Mouse (Mus musculus) CH12.LX (cell line): ENCODE measurements around the gene Rpl10-ps3. TPM values are rescaled to one million over a fixed set of nuclear protein-coding genes. Genes with fewer than 3 reads are reported as not detected.

Experiments used
- DNase-seq: peaks from one replicate; pipeline ENCODE4 v3.0.0-alpha.2; 2013; ENCODE audit errors: extremely low read depth
- H3K27ac ChIP-seq: 2 replicates; pipeline ENCODE4 v1.5.1; 2012; ENCODE audit warnings: low read depth, mild to moderate bottlenecking, control low read depth, moderate library complexity; ENCODE audit not compliant: insufficient read depth
- H3K27me3 ChIP-seq: replicated peaks from 2 replicates; pipeline ENCODE3; 2012; ENCODE audit warnings: inconsistent platforms
- H3K36me3 ChIP-seq, 2 experiments: replicated peaks in 1 of 2; 2 replicates each; pipeline versions ENCODE3 to v1.6.1; 2012; ENCODE audit warnings: inconsistent platforms in 1 of 2, low read length in 1 of 2, mild to moderate bottlenecking in 1 of 2, mixed read lengths in 1 of 2, moderate library complexity in 1 of 2; ENCODE audit not compliant: control insufficient read depth in 1 of 2, insufficient read depth in 1 of 2
- H3K4me1 ChIP-seq, 2 experiments: 2 replicates each; pipeline ENCODE4 v1.6.1; 2012; ENCODE audit warnings: inconsistent platforms in 1 of 2, moderate library complexity in 1 of 2; ENCODE audit not compliant: insufficient read depth in 2 of 2, control insufficient read depth in 1 of 2
- H3K4me2 ChIP-seq: 2 replicates; pipeline ENCODE4 v1.6.1; 2012; ENCODE audit warnings: low read depth, mild to moderate bottlenecking, control low read depth; ENCODE audit not compliant: poor library complexity, insufficient read depth, severe bottlenecking
- H3K4me3 ChIP-seq, 3 experiments: fragments of 150-350 bp in 1 of 3; sonication (generic) in 1 of 3; replicated peaks in 1 of 3; 2 replicates each; pipeline versions ENCODE3 to v1.5.1; 2011 to 2012; ENCODE audit warnings: low read depth in 2 of 3, low read length in 2 of 3, mild to moderate bottlenecking in 2 of 3, moderate library complexity in 2 of 3, control low read depth in 1 of 3, improper control_type of control experiment in 1 of 3, inconsistent platforms in 1 of 3, mixed read lengths in 1 of 3; ENCODE audit not compliant: poor library complexity in 1 of 3
- H3K79me2 ChIP-seq: replicated peaks from 2 replicates; pipeline ENCODE4 v1.6.1; 2012; ENCODE audit warnings: mild to moderate bottlenecking, moderate library complexity; ENCODE audit not compliant: control insufficient read depth, poor library complexity, insufficient read depth, severe bottlenecking; ENCODE audit errors: extremely low read depth
- H3K9ac ChIP-seq: 2 replicates; pipeline ENCODE4 v1.6.1; 2012; ENCODE audit warnings: low read depth, mild to moderate bottlenecking, control low read depth, moderate library complexity; ENCODE audit not compliant: insufficient read depth
- H3K9me3 ChIP-seq: replicated peaks from 2 replicates; pipeline ENCODE3; 2012; ENCODE audit warnings: low read length, inconsistent platforms, mixed read lengths
- CTCF ChIP-seq, 2 experiments: IDR thresholded peaks in 1 of 2; conservative IDR thresholded peaks in 1 of 2; 2 replicates each; pipeline ENCODE4 v1.5.1; 2011 to 2012; ENCODE audit warnings: low read depth in 2 of 2, low read length in 2 of 2, improper control_type of control experiment in 1 of 2, inconsistent platforms in 1 of 2, mild to moderate bottlenecking in 1 of 2, moderate library complexity in 1 of 2
- ELF1 ChIP-seq: IDR thresholded peaks from 2 replicates; pipeline ENCODE4 v1.6.1; 2014; ENCODE audit warnings: low read depth, mild to moderate bottlenecking, inconsistent platforms, low read length, improper control_type of control experiment
- ETS1 ChIP-seq: conservative IDR thresholded peaks from 2 replicates; pipeline ENCODE4 v1.6.1; 2012; ENCODE audit warnings: low read depth, mild to moderate bottlenecking, inconsistent platforms, low read length, improper control_type of control experiment, moderate library complexity
- IRF4 ChIP-seq: IDR thresholded peaks from 2 replicates; pipeline ENCODE4 v1.6.1; 2014; ENCODE audit warnings: low read depth, mild to moderate bottlenecking, inconsistent platforms, low read length, improper control_type of control experiment
- JUN ChIP-seq: IDR thresholded peaks from 2 replicates; pipeline ENCODE4 v1.6.1; 2011; ENCODE audit warnings: low read depth, mild to moderate bottlenecking, low read length, improper control_type of control experiment, moderate library complexity; ENCODE audit not compliant: insufficient read depth
- MAX ChIP-seq: IDR thresholded peaks from 2 replicates; pipeline ENCODE4 v1.6.1; 2011; ENCODE audit warnings: low read length, improper control_type of control experiment
- MEF2A ChIP-seq: IDR thresholded peaks from 2 replicates; pipeline ENCODE4 v1.6.1; 2014; ENCODE audit warnings: low read depth, mild to moderate bottlenecking, inconsistent platforms, low read length, improper control_type of control experiment, borderline replicate concordance
- NRF1 ChIP-seq: IDR thresholded peaks from 2 replicates; pipeline ENCODE4 v1.6.1; 2014; ENCODE audit warnings: low read depth, mild to moderate bottlenecking, inconsistent platforms, low read length, improper control_type of control experiment, moderate library complexity
- PAX5 ChIP-seq: IDR thresholded peaks from 2 replicates; pipeline ENCODE4 v1.6.1; 2012; ENCODE audit warnings: low read length, inconsistent platforms, mixed read lengths
- POLR2A ChIP-seq: IDR thresholded peaks from 2 replicates; pipeline ENCODE4 v1.6.1; 2011; ENCODE audit warnings: low read depth, mild to moderate bottlenecking, improper control_type of control experiment, low read length
- RAD21 ChIP-seq: IDR thresholded peaks from 2 replicates; pipeline ENCODE4 v1.6.1; 2011; ENCODE audit warnings: low read depth, mild to moderate bottlenecking, low read length, improper control_type of control experiment, moderate library complexity
- RCOR1 ChIP-seq: conservative IDR thresholded peaks from 2 replicates; pipeline ENCODE4 v1.6.1; 2012; ENCODE audit warnings: low read depth, mild to moderate bottlenecking, inconsistent platforms, low read length, improper control_type of control experiment
- SIN3A ChIP-seq: IDR thresholded peaks from 2 replicates; pipeline ENCODE4 v1.6.1; 2012; ENCODE audit warnings: low read length, improper control_type of control experiment, inconsistent platforms
- TCF12 ChIP-seq: IDR thresholded peaks from 2 replicates; pipeline ENCODE4 v1.6.1; 2014; ENCODE audit warnings: low read depth, mild to moderate bottlenecking, inconsistent platforms, low read length, improper control_type of control experiment
- UBTF ChIP-seq: IDR thresholded peaks from 2 replicates; pipeline ENCODE4 v1.6.1; 2012; ENCODE audit warnings: low read depth, mild to moderate bottlenecking, inconsistent platforms, low read length, improper control_type of control experiment, moderate library complexity
- USF1 ChIP-seq: IDR thresholded peaks from 2 replicates; pipeline ENCODE4 v1.6.1; 2014; ENCODE audit warnings: low read depth, mild to moderate bottlenecking, inconsistent platforms, low read length, improper control_type of control experiment
- ZMIZ1 ChIP-seq: IDR thresholded peaks from 2 replicates; pipeline ENCODE4 v1.6.1; 2012; ENCODE audit warnings: low read depth, mild to moderate bottlenecking, inconsistent platforms, low read length, improper control_type of control experiment
- ZNF384 ChIP-seq: IDR thresholded peaks from 2 replicates; pipeline ENCODE4 v1.6.1; 2012; ENCODE audit warnings: low read depth, low read length, improper control_type of control experiment, inconsistent platforms
- dilution Hi-C: fragments of 300-500 bp; cut with MboI; formaldehyde crosslinking; loops from 2 replicates; pipeline ENCODE4 v1.14.3; 2020; ENCODE audit warnings: low sequenced_read_pairs; ENCODE audit not compliant: extremely low pct_unique_long_range_greater_than_20kb, extremely low pct_ligation_motif_present
- in situ Hi-C: fragments of 300-500 bp; cut with MboI; formaldehyde crosslinking; loops from 3 replicates; pipeline ENCODE4 v1.14.3; 2019; ENCODE audit warnings: low sequenced_read_pairs, low pct_ligation_motif_present, low pct_unique_long_range_greater_than_20kb, mixed read lengths
- polyA plus RNA-seq: library from polyadenylated mRNA; unstranded; fragments of >175 nt; gene quantifications from 2 replicates; pipeline ENCODE4 v1.2.1, GENCODE M21; 2012; ENCODE audit warnings: low read depth; ENCODE audit not compliant: insufficient read length
- total RNA-seq, 2 experiments: library from RNA; depleted of rRNA; stranded (reverse); fragments of 300-350 nt in 1 of 2; fragments of >200 nt in 1 of 2; gene quantifications; 2 replicates each; pipeline ENCODE4 v1.2.3; 2012 to 2014

Gene Rpl10-ps3
- total and polyA plus RNA-seq, 3 experiments: 373 to 2,259 (median 1,294) TPM

DNA sequence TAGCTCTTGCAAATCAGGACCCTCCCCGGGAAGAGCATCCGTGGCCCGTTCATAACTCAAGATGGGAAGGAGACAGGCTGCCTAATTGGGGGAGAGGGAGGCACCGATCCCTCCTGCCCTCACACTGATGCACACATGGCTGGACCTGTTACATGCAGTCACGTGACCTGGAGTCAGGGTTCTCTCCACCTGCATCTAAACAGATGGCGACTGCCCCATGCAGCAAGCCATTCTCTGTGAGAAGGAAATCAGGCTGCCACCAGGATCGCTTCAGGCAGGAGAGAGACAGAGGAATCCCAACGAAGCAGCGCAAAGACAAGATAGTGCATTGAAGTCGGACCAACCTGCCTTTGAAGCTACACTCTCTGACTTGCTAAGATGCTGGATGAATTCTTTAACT lies 3.5 kb upstream of the Rpl10-ps3 start:
- Histone ChIP-seq H3K4me2 (no peak overlapping the region), H3K79me2 (no peaks in the 10 kb centered on the region), H3K27me3 (no peaks in the 10 kb centered on the region), H3K9ac (no peak overlapping the region), H3K27ac (no peak overlapping the region), H3K4me3 (no peak overlapping the region), H3K4me1 (peaks cover 0 to 3% of the 10 kb centered on the region in 2 experiments; a peak in 2 of 4 replicates), H3K36me3 (no peaks in the 10 kb centered on the region), H3K9me3 (peaks cover 2% of the 10 kb centered on the region)
- in situ Hi-C loops (no loop called here), dilution Hi-C loops (no loop called here)
- DNase-seq: no peak
- TF ChIP-seq USF1 (peak; percentile 10), IRF4 (no peak), POLR2A (no peak)

DNA sequence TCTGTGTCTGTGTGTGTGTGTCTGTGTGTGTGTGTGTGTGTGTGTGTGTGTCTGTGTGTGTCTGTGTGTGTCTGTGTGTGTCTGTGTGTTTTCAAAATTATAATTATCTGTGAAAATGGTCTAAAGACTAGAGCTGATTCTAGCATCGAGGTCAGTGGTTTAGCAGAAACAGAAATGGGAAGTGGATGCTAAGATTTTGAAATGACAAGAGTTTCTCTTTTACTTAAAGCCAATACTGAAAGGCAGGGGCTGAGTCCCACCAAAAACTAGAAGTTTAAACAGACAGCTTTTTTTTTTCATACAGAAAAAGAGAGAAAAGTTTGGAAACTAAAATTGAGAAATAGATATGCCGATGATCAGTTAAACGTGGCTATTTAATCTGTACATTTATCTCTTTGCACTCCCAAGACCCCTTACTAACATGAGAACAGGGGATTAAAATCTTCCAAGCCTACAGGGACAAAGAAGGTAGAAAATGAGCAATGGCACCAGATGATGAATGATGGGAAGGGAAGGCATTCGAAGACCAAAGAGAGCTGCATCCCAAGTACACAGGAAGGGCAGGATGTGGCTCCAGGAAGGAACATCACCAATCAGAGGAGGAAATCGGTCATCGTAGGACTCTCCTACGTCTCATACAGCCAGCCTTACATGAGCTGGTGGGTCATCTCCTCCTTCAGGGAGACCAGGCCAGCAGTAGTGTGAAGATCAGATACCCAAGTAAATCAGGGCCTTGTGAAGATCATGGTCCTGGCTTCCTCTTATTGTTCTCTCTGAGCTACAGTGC lies 9.0 kb downstream of the Rpl10-ps3 start:
- no peaks in the 10 kb centered on the region for H3K79me2 ChIP-seq
- no peak overlapping the region for H3K4me3 ChIP-seq
- no peak overlapping the region for H3K27ac ChIP-seq
- in situ Hi-C loops (loop anchor here (10.0 kb wide), 2 partner anchors 99 to 189 kb away; partner anchors contain the start of gene Pts), dilution Hi-C loops (no loop called here)
- H3K4me2 ChIP-seq: no peak overlapping the region
- H3K27me3 ChIP-seq: no peaks in the 10 kb centered on the region
- peaks cover 0 to 16% of the 10 kb centered on the region in 2 experiments; a peak in 2 of 4 replicates for H3K4me1 ChIP-seq
- H3K9ac ChIP-seq: no peak overlapping the region
- no peak for DNase-seq
- no peaks in the 10 kb centered on the region for H3K9me3 ChIP-seq
- H3K36me3 ChIP-seq: no peaks in the 10 kb centered on the region
- TF ChIP-seq SIN3A: no peak
- no peak for TF ChIP-seq ELF1
- TF ChIP-seq NRF1: no peak
- TF ChIP-seq RAD21: no peak
- TF ChIP-seq PAX5: no peak
- TF ChIP-seq USF1: no peak
- no peak for TF ChIP-seq MEF2A
- no peak for TF ChIP-seq RCOR1
- TF ChIP-seq ZMIZ1: no peak
- TF ChIP-seq CTCF (conservative IDR thresholded peaks at IDR 0.05 in 1 of 2, IDR thresholded peaks at IDR 0.05 in 1 of 2; ENCODE audit: low read depth in 2 of 2, low read length in 2 of 2): no peak
- TF ChIP-seq TCF12: no peak
- no peak for TF ChIP-seq UBTF
- no peak for TF ChIP-seq JUN
- no peak for TF ChIP-seq ETS1
- no peak for TF ChIP-seq MAX
- no peak for TF ChIP-seq ZNF384
